Mouse (Mus musculus): ENCODE results near the gene Wfdc16. TPM values are rescaled to one million over a fixed set of nuclear protein-coding genes. Genes with fewer than 3 reads are reported as not detected.

Gene Wfdc16
- polyA plus RNA-seq, 1 experiment from 2014 or later: not detected

DNA sequence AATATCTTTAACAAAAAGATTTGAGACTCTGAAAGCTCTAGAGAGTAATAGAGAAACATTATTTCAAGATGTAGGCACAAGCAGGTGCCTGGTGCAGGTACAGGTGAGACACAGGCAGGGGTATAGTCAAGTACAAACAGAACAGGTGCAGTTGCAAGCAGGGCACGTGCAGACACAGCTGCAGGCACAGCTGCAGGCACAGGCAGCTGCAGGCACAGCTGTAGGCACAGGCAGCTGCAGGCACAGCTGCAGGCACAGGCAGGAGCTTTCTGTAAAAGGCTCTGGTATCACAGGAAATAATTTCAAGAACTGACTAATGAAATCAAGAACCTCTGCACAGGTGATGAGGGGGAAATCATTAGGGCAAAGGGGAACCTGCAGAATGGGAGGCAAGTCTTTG is 32.3 kb upstream of the Wfdc16 start:
- no peak overlapping the region for H3K9ac ChIP-seq (ENCODE audit: low read length)
- 24% methylated on average over 1 of the region's 1 CpGs for WGBS
- no peak overlapping the region for H3K27ac ChIP-seq (replicated peaks in 1 of 2; ENCODE audit: control insufficient read depth in 1 of 2, insufficient read depth in 1 of 2, low read depth in 2 of 2, low read length in 2 of 2)
- no peaks in the 10 kb centered on the region for H3K9me3 ChIP-seq (ENCODE audit: control insufficient read depth, low read length)
- no peak overlapping the region for H3K4me3 ChIP-seq (ENCODE audit: control insufficient read depth in 1 of 2, insufficient read depth in 1 of 2, low read depth in 1 of 2, low read length in 2 of 2)
- H3K4me2 ChIP-seq (ENCODE audit: low read length): no peak overlapping the region
- ATAC-seq (ENCODE audit: insufficient number of reproducible peaks, insufficient read depth, low FRiP score, low read depth): no peak
- H3K27me3 ChIP-seq (ENCODE audit: control insufficient read depth, insufficient read depth, low read length): no peaks in the 10 kb centered on the region
- no peaks in the 10 kb centered on the region for H3K4me1 ChIP-seq (ENCODE audit: control insufficient read depth in 2 of 2, insufficient read depth in 2 of 2, low read length in 2 of 2)
- no peaks in the 10 kb centered on the region for H3K36me3 ChIP-seq (ENCODE audit: control insufficient read depth, insufficient read depth, low read length)

- H3K9me3 ChIP-seq (ENCODE audit: control insufficient read depth, low read length): no peaks in the 10 kb centered on the region
- no peaks in the 10 kb centered on the region for H3K4me1 ChIP-seq (ENCODE audit: control insufficient read depth in 2 of 2, insufficient read depth in 2 of 2, low read length in 2 of 2)
- 73% methylated on average over 5 of the region's 5 CpGs for WGBS
- no peak overlapping the region for H3K9ac ChIP-seq (ENCODE audit: low read length)
- H3K36me3 ChIP-seq (ENCODE audit: control insufficient read depth, insufficient read depth, low read length): no peaks in the 10 kb centered on the region
- H3K4me2 ChIP-seq (ENCODE audit: low read length): no peak overlapping the region
- no peak for ATAC-seq (ENCODE audit: insufficient number of reproducible peaks, insufficient read depth, low FRiP score, low read depth)
- no peak overlapping the region for H3K27ac ChIP-seq (replicated peaks in 1 of 2; ENCODE audit: control insufficient read depth in 1 of 2, insufficient read depth in 1 of 2, low read depth in 2 of 2, low read length in 2 of 2)
- H3K4me3 ChIP-seq (ENCODE audit: control insufficient read depth in 1 of 2, insufficient read depth in 1 of 2, low read depth in 1 of 2, low read length in 2 of 2): no peak overlapping the region
- no peaks in the 10 kb centered on the region for H3K27me3 ChIP-seq (ENCODE audit: control insufficient read depth, insufficient read depth, low read length)
These were observed 31.7 kb upstream of the Wfdc16 start for GRCm38 (mm10) chr2:164670261-164670660.

- Histone ChIP-seq H3K9me3 (ENCODE audit: control insufficient read depth, low read length) (no peaks in the 10 kb centered on the region), H3K27me3 (ENCODE audit: control insufficient read depth, insufficient read depth, low read length) (no peaks in the 10 kb centered on the region), H3K9ac (ENCODE audit: low read length) (no peak overlapping the region), H3K4me1 (ENCODE audit: control insufficient read depth in 2 of 2, insufficient read depth in 2 of 2, low read length in 2 of 2) (no peaks in the 10 kb centered on the region), H3K4me2 (ENCODE audit: low read length) (no peak overlapping the region), H3K36me3 (ENCODE audit: control insufficient read depth, insufficient read depth, low read length) (no peaks in the 10 kb centered on the region), H3K4me3 (ENCODE audit: control insufficient read depth in 1 of 2, insufficient read depth in 1 of 2, low read depth in 1 of 2, low read length in 2 of 2) (no peak overlapping the region), H3K27ac (replicated peaks in 1 of 2; ENCODE audit: control insufficient read depth in 1 of 2, insufficient read depth in 1 of 2, low read depth in 2 of 2, low read length in 2 of 2) (no peak overlapping the region)
- 80% methylated on average over 7 of the region's 7 CpGs for WGBS
- ATAC-seq (ENCODE audit: insufficient number of reproducible peaks, insufficient read depth, low FRiP score, low read depth): no peak
These were observed 26.3 kb upstream of the Wfdc16 start for GRCm38 (mm10) chr2:164664851-164665250.

DNA sequence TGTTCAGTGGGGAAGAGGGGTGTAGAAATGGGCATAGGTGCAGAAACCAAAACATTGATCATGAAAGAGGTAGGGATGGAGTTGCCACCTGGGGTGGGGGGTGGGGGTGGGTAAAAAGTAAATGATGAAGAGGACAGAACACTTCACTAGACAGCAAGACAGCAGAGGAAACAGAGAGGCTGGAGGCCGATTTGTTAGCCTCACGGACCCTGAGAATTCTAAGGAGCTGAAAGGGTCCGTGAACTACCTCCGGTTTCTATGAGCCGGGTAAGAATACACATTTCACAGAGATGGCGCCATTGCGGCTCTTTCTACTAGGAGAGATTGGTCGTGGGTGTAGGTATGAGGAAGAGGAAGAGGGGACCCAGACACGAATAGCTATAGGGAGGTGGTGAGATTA is 17.9 kb upstream of the Wfdc16 start, which contains the start of gene Wfdc9:
Gene Wfdc9 (minus strand): TSS at position 101 of the 400 bp plus-strand sequence.
- Histone ChIP-seq H3K9ac (ENCODE audit: low read length) (no peak within 1 kb of the TSS), H3K4me3 (ENCODE audit: control insufficient read depth in 1 of 2, insufficient read depth in 1 of 2, low read depth in 1 of 2, low read length in 2 of 2) (no peak within 1 kb of the TSS), H3K36me3 (ENCODE audit: control insufficient read depth, insufficient read depth, low read length) (no peaks in the 10 kb centered on the region), H3K4me2 (ENCODE audit: low read length) (no peak within 1 kb of the TSS), H3K9me3 (ENCODE audit: control insufficient read depth, low read length) (no peaks in the 10 kb centered on the region), H3K4me1 (ENCODE audit: control insufficient read depth in 2 of 2, insufficient read depth in 2 of 2, low read length in 2 of 2) (no peaks in the 10 kb centered on the region), H3K27ac (replicated peaks in 1 of 2; ENCODE audit: control insufficient read depth in 1 of 2, insufficient read depth in 1 of 2, low read depth in 2 of 2, low read length in 2 of 2) (no peak within 1 kb of the TSS), H3K27me3 (ENCODE audit: control insufficient read depth, insufficient read depth, low read length) (0 out of 2 replicates have a peak, but pooled peaks cover 4% of the 10 kb centered on the region)
- WGBS: 78% methylated on average over 9 of the region's 9 CpGs
- no peak for ATAC-seq (ENCODE audit: insufficient number of reproducible peaks, insufficient read depth, low FRiP score, low read depth)

- no peaks in the 10 kb centered on the region for H3K9me3 ChIP-seq (ENCODE audit: control insufficient read depth, low read length)
- no peak within 1 kb of the TSS for H3K4me2 ChIP-seq (ENCODE audit: low read length)
- H3K4me3 ChIP-seq (ENCODE audit: control insufficient read depth in 1 of 2, insufficient read depth in 1 of 2, low read depth in 1 of 2, low read length in 2 of 2): no peak within 1 kb of the TSS
- H3K36me3 ChIP-seq (ENCODE audit: control insufficient read depth, insufficient read depth, low read length): no peaks in the 10 kb centered on the region
- H3K4me1 ChIP-seq (ENCODE audit: control insufficient read depth in 2 of 2, insufficient read depth in 2 of 2, low read length in 2 of 2): no peaks in the 10 kb centered on the region
- H3K27me3 ChIP-seq (ENCODE audit: control insufficient read depth, insufficient read depth, low read length): 0 out of 2 replicates have a peak, but pooled peaks cover 4% of the 10 kb centered on the region
- WGBS: 9% methylated on average over 11 of the region's 11 CpGs
- H3K9ac ChIP-seq (ENCODE audit: low read length): no peak within 1 kb of the TSS
- no peak for ATAC-seq (ENCODE audit: insufficient number of reproducible peaks, insufficient read depth, low FRiP score, low read depth)
- no peak within 1 kb of the TSS for H3K27ac ChIP-seq (replicated peaks in 1 of 2; ENCODE audit: control insufficient read depth in 1 of 2, insufficient read depth in 1 of 2, low read depth in 2 of 2, low read length in 2 of 2)
These were observed 17.3 kb upstream of the Wfdc16 start, which contains the start of gene Wfdc10 for GRCm38 (mm10) chr2:164655858-164656257. TSS of gene Wfdc10 (plus strand) at chr2:164656046.

GRCm38 (mm10) chr2:164641881-164642673 is 3.5 kb upstream of the Wfdc16 start:
- H3K27ac ChIP-seq (replicated peaks in 1 of 2; ENCODE audit: control insufficient read depth in 1 of 2, insufficient read depth in 1 of 2, low read depth in 2 of 2, low read length in 2 of 2): no peak overlapping the region
- no peak overlapping the region for H3K9ac ChIP-seq (ENCODE audit: low read length)
- H3K9me3 ChIP-seq (ENCODE audit: control insufficient read depth, low read length): no peaks in the 10 kb centered on the region
- WGBS: 75% methylated on average over 13 of the region's 13 CpGs
- H3K4me1 ChIP-seq (ENCODE audit: control insufficient read depth in 2 of 2, insufficient read depth in 2 of 2, low read length in 2 of 2): no peaks in the 10 kb centered on the region
- H3K27me3 ChIP-seq (ENCODE audit: control insufficient read depth, insufficient read depth, low read length): no peaks in the 10 kb centered on the region
- ATAC-seq (ENCODE audit: insufficient number of reproducible peaks, insufficient read depth, low FRiP score, low read depth): no peak
- no peak overlapping the region for H3K4me3 ChIP-seq (ENCODE audit: control insufficient read depth in 1 of 2, insufficient read depth in 1 of 2, low read depth in 1 of 2, low read length in 2 of 2)
- H3K4me2 ChIP-seq (ENCODE audit: low read length): no peak overlapping the region
- H3K36me3 ChIP-seq (ENCODE audit: control insufficient read depth, insufficient read depth, low read length): no peaks in the 10 kb centered on the region

- 68% methylated on average over 7 of the region's 7 CpGs for WGBS
- Histone ChIP-seq H3K4me2 (ENCODE audit: low read length) (no peak overlapping the region), H3K4me1 (ENCODE audit: control insufficient read depth in 2 of 2, insufficient read depth in 2 of 2, low read length in 2 of 2) (no peaks in the 10 kb centered on the region), H3K9ac (ENCODE audit: low read length) (no peak overlapping the region), H3K9me3 (ENCODE audit: control insufficient read depth, low read length) (no peaks in the 10 kb centered on the region), H3K27me3 (ENCODE audit: control insufficient read depth, insufficient read depth, low read length) (no peaks in the 10 kb centered on the region), H3K36me3 (ENCODE audit: control insufficient read depth, insufficient read depth, low read length) (no peaks in the 10 kb centered on the region), H3K27ac (replicated peaks in 1 of 2; ENCODE audit: control insufficient read depth in 1 of 2, insufficient read depth in 1 of 2, low read depth in 2 of 2, low read length in 2 of 2) (no peak overlapping the region), H3K4me3 (ENCODE audit: control insufficient read depth in 1 of 2, insufficient read depth in 1 of 2, low read depth in 1 of 2, low read length in 2 of 2) (no peak overlapping the region)
- ATAC-seq (ENCODE audit: insufficient number of reproducible peaks, insufficient read depth, low FRiP score, low read depth): no peak
These were observed 2.5 kb upstream of the Wfdc16 start for GRCm38 (mm10) chr2:164641129-164641528.

DNA sequence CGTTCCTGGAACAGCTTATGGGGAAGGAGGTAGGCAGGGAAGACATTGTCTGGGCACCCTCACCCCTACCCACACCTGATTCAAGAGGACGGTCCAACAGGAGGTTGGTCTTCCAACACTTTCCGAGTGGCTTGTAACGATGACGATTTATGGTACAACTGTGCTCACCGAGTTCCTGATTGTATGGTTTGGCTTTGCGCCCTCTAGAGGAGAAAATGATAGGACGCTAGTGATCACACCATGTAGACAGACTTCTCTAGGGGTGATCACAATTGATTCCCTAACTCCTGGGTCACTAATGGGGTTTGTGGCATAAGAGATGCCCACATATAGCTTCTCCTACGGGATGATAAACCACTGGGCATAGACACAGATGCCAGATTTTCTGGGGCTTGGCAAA is 3.3 kb downstream of the Wfdc16 start:
- Histone ChIP-seq H3K9ac (ENCODE audit: low read length) (no peak overlapping the region), H3K4me3 (ENCODE audit: control insufficient read depth in 1 of 2, insufficient read depth in 1 of 2, low read depth in 1 of 2, low read length in 2 of 2) (no peak overlapping the region), H3K27ac (replicated peaks in 1 of 2; ENCODE audit: control insufficient read depth in 1 of 2, insufficient read depth in 1 of 2, low read depth in 2 of 2, low read length in 2 of 2) (no peak overlapping the region), H3K4me1 (ENCODE audit: control insufficient read depth in 2 of 2, insufficient read depth in 2 of 2, low read length in 2 of 2) (no peaks in the 10 kb centered on the region), H3K9me3 (ENCODE audit: control insufficient read depth, low read length) (no peaks in the 10 kb centered on the region), H3K4me2 (ENCODE audit: low read length) (no peak overlapping the region), H3K36me3 (ENCODE audit: control insufficient read depth, insufficient read depth, low read length) (no peaks in the 10 kb centered on the region), H3K27me3 (ENCODE audit: control insufficient read depth, insufficient read depth, low read length) (no peaks in the 10 kb centered on the region)
- 77% methylated on average over 9 of the region's 9 CpGs for WGBS
- no peak for ATAC-seq (ENCODE audit: insufficient number of reproducible peaks, insufficient read depth, low FRiP score, low read depth)
